Mouse (Mus musculus) olfactory bulb, adult 2 months (tissue): ENCODE measurements at regions not wholly inside any gene's neighbourhood (a gene's known extent, or its start where the extent isn't known, plus 50 kb on each side); places are given as distances from the start of the nearest gene placed in this dataset.

Experiments
- CTCF ChIP-seq: fragments of 200-500 bp; IDR thresholded peaks from 2 replicates; pipeline ENCODE4 v1.5.1; 2012; ENCODE audit warnings: low read depth, mild to moderate bottlenecking, low read length, moderate library complexity; ENCODE audit not compliant: insufficient read depth
- POLR2A ChIP-seq: fragments of 200-500 bp; IDR thresholded peaks from 2 replicates; pipeline ENCODE4 v1.6.1; 2012; ENCODE audit warnings: mild to moderate bottlenecking, low read depth, low read length, moderate library complexity; ENCODE audit not compliant: insufficient read depth

DNA sequence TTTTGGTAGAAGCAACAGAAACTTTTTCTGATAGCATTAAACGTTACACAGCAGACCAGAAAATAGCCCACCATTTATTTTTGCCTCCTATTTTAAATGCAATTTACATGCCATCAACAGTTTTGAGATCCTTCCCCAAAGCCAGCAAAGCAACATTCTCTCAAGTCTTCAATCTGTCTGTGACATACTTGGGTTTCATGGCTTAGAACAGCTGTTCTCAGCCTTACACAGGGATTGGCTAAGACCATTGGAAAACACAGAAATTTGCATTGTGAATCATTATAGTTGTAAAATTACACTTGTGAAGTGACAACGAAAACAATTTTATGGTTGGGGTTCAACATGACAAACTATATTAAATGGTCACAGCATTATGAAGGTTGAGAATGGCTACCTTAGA is 268.8 kb upstream of the Marcks start:
- TF ChIP-seq POLR2A: no peak
- no peak for TF ChIP-seq CTCF
